Comparison of ENCODE assay signal across 10 mouse cellular contexts in genomic region chr7:30971901-30972300, GRCm38 (mm10). TPM values are rescaled to one million over a fixed set of nuclear protein-coding genes. Genes with fewer than 3 reads are reported as not detected.
DNase-seq lines count a peak whose midpoint lies in the region; ATAC-seq and TF ChIP-seq lines count a peak whose summit lies in the region.
"Had no signal": no experiment of that assay in that cellular context is flagged by ENCODE, and none has a peak within 500 bp of the region (broad histone marks: within the 10 kb centered on the region; RNA-seq: fewer than 3 reads in every experiment).

No protein-coding gene starts in this region.

- H3K4me1 ChIP-seq in lung, embryonic 14.5 days (ENCODE audit: insufficient read depth), result no peaks in the 10 kb centered on the region
- peaks cover 6% of the 10 kb centered on the region for H3K4me1 ChIP-seq in embryonic facial prominence, embryonic 15.5 days
- H3K4me1 ChIP-seq in hindbrain, embryonic 16.5 days (ENCODE audit: control insufficient read depth, insufficient read depth, low read depth, low read length), result peaks cover 6% of the 10 kb centered on the region; the same call in 1 of the 2 replicates
- H3K4me1 ChIP-seq in liver, postnatal 0 days (ENCODE audit: insufficient read depth), result peaks cover 7% of the 10 kb centered on the region

- TF ChIP-seq CTCF in lung, embryonic 14.5 days (IDR thresholded peaks at IDR 0.05; ENCODE audit: low read depth), result no peak
- TF ChIP-seq CTCF in liver, postnatal 0 days (IDR thresholded peaks at IDR 0.05; ENCODE audit: low read depth), result no peak

- peak overlapping the region; percentile 49 for H3K4me3 ChIP-seq in lung, embryonic 14.5 days (ENCODE audit: low read depth, low read length)
- H3K4me3 ChIP-seq in embryonic facial prominence, embryonic 15.5 days (replicated peaks), result peak overlapping the region; percentile 51; the same call in 1 of the 2 replicates
- no peak overlapping the region for H3K4me3 ChIP-seq in hindbrain, embryonic 16.5 days (ENCODE audit: low read length)
- H3K4me3 ChIP-seq in liver, postnatal 0 days (ENCODE audit: low read depth, low read length), result peak overlapping the region; percentile 57; the same call in 1 of the 2 replicates

- no peaks in the 10 kb centered on the region for H3K9me3 ChIP-seq in lung, embryonic 14.5 days (ENCODE audit: low read depth, low read length)
- H3K9me3 ChIP-seq in embryonic facial prominence, embryonic 15.5 days (replicated peaks), result no peaks in the 10 kb centered on the region
- H3K9me3 ChIP-seq in hindbrain, embryonic 16.5 days (ENCODE audit: control insufficient read depth, low read length), result no peaks in the 10 kb centered on the region
- no peaks in the 10 kb centered on the region for H3K9me3 ChIP-seq in liver, postnatal 0 days (ENCODE audit: low read length)

- 80% methylated on average over 15 of the region's 15 CpGs for WGBS in lung, embryonic 14.5 days
- 94% methylated on average over 15 of the region's 15 CpGs for WGBS in embryonic facial prominence, embryonic 15.5 days
- WGBS in hindbrain, embryonic 16.5 days, result 91% methylated on average over 15 of the region's 15 CpGs
- WGBS in liver, postnatal 0 days (ENCODE audit: insufficient replicate concordance), result 83% methylated on average over 15 of the region's 15 CpGs

- peak overlapping the region; percentile 55 for H3K4me2 ChIP-seq in lung, embryonic 14.5 days
- H3K4me2 ChIP-seq in embryonic facial prominence, embryonic 15.5 days (replicated peaks), result peak overlapping the region; percentile 54; the same call in 1 of the 2 replicates
- H3K4me2 ChIP-seq in hindbrain, embryonic 16.5 days (ENCODE audit: low read length), result peak overlapping the region; percentile 7; the same call in 1 of the 2 replicates
- H3K4me2 ChIP-seq in liver, postnatal 0 days (ENCODE audit: low read depth, low read length), result peak overlapping the region; percentile 60

- ATAC-seq in lung, embryonic 14.5 days (ENCODE audit: insufficient read depth), result no peak
- no peak for ATAC-seq in embryonic facial prominence, embryonic 15.5 days (ENCODE audit: insufficient number of reproducible peaks, low FRiP score, low TSS enrichment, low read depth)
- no peak for ATAC-seq in hindbrain, embryonic 16.5 days
- no peak for ATAC-seq in liver, postnatal 0 days
- no peak for ATAC-seq in granulocyte monocyte progenitor cell, adult 5-6 weeks (replicated peaks; ENCODE audit: poor library complexity, severe bottlenecking)

- no peak for TF ChIP-seq EP300 in liver, postnatal 0 days (IDR thresholded peaks at IDR 0.05; ENCODE audit: low read depth)

- H3K27ac ChIP-seq in lung, embryonic 14.5 days (ENCODE audit: low read depth), result no peak overlapping the region
- no peak overlapping the region for H3K27ac ChIP-seq in embryonic facial prominence, embryonic 15.5 days (replicated peaks)
- H3K27ac ChIP-seq in hindbrain, embryonic 16.5 days (ENCODE audit: low read depth, low read length), result no peak overlapping the region
- H3K27ac ChIP-seq in liver, postnatal 0 days (ENCODE audit: low read depth), result no peak overlapping the region

- DNase-seq in lung, embryonic 14.5 days, result no peak
- no peak for DNase-seq in lung, adult 18-20 months
- no peak for DNase-seq in liver, postnatal 0 days
- no peak for DNase-seq in cerebellum, postnatal 25 days
- DNase-seq: adrenal gland, postnatal 10 days; gastrocnemius, postnatal 14 days; retina, postnatal 1 day had no signal

- H3K36me3 ChIP-seq in lung, embryonic 14.5 days (ENCODE audit: insufficient read depth), result peaks cover 8% of the 10 kb centered on the region; the same call in 1 of the 2 replicates
- no peaks in the 10 kb centered on the region for H3K36me3 ChIP-seq in embryonic facial prominence, embryonic 15.5 days
- no peaks in the 10 kb centered on the region for H3K36me3 ChIP-seq in hindbrain, embryonic 16.5 days (ENCODE audit: control insufficient read depth, insufficient read depth, low read length)
- no peaks in the 10 kb centered on the region; the same call in 1 of the 2 replicates for H3K36me3 ChIP-seq in liver, postnatal 0 days (replicated peaks; ENCODE audit: insufficient read depth, low read length)

- peaks cover 13% of the 10 kb centered on the region for H3K27me3 ChIP-seq in lung, embryonic 14.5 days (ENCODE audit: insufficient read depth, low read length)
- H3K27me3 ChIP-seq in embryonic facial prominence, embryonic 15.5 days, result peaks cover 22% of the 10 kb centered on the region
- H3K27me3 ChIP-seq in hindbrain, embryonic 16.5 days (replicated peaks; ENCODE audit: control insufficient read depth, insufficient read depth, low read length), result peaks cover 13% of the 10 kb centered on the region
- H3K27me3 ChIP-seq in liver, postnatal 0 days (ENCODE audit: insufficient read depth, low read length), result peaks cover 13% of the 10 kb centered on the region

- peak overlapping the region; percentile 68 for H3K9ac ChIP-seq in lung, embryonic 14.5 days
- H3K9ac ChIP-seq in embryonic facial prominence, embryonic 15.5 days, result no peak overlapping the region
- H3K9ac ChIP-seq in hindbrain, embryonic 16.5 days (ENCODE audit: low read depth, low read length), result no peak overlapping the region
- H3K9ac ChIP-seq in liver, postnatal 0 days (replicated peaks), result no peak overlapping the region

RNA-seq across cellular contexts. Expression of gene Lsr, which starts 1.4 kb away (rescaled TPM):
- 66.2 and 67.4 TPM in 2 replicates for polyA plus RNA-seq in lung, embryonic 14.5 days (2014; fragmentation: Nextera tagmentation; extraction: Ambion mirVana)
- 40.8 and 47.2 TPM in 2 replicates for polyA plus RNA-seq in embryonic facial prominence, embryonic 15.5 days (2015; fragmentation: Nextera tagmentation; extraction: Ambion mirVana)
- 24.1 and 27.8 TPM in 2 replicates for polyA plus RNA-seq in hindbrain, embryonic 16.5 days (2015; fragmentation: Nextera tagmentation; extraction: Ambion mirVana)
- 28.2 and 33.7 TPM in 2 replicates for polyA plus RNA-seq in liver, postnatal 0 days (2015; fragmentation: Nextera tagmentation; extraction: Ambion mirVana)
- total RNA-seq in granulocyte monocyte progenitor cell, adult 5-6 weeks (2014; fragmentation: Nextera tagmentation), result not detected in 2 replicates
- total RNA-seq in granulocyte monocyte progenitor cell, adult 5-6 weeks (2017), result 0.10 and 0.22 TPM in 2 replicates

RNA-seq across cellular contexts. Expression of gene Fam187b, which starts 1.7 kb away (rescaled TPM):
- 3.6 and 4.9 TPM in 2 replicates for polyA plus RNA-seq in lung, embryonic 14.5 days (2014; fragmentation: Nextera tagmentation; extraction: Ambion mirVana)
- 3.3 and 4.8 TPM in 2 replicates for polyA plus RNA-seq in embryonic facial prominence, embryonic 15.5 days (2015; fragmentation: Nextera tagmentation; extraction: Ambion mirVana)
- 0.63 and 0.82 TPM in 2 replicates for polyA plus RNA-seq in hindbrain, embryonic 16.5 days (2015; fragmentation: Nextera tagmentation; extraction: Ambion mirVana)
- 4.0 and 5.0 TPM in 2 replicates for polyA plus RNA-seq in liver, postnatal 0 days (2015; fragmentation: Nextera tagmentation; extraction: Ambion mirVana)
- total RNA-seq in granulocyte monocyte progenitor cell, adult 5-6 weeks (2014; fragmentation: Nextera tagmentation), result not detected in 2 replicates
- total RNA-seq in granulocyte monocyte progenitor cell, adult 5-6 weeks (2017), result not detected in 2 replicates

RNA-seq across cellular contexts. Expression of gene Usf2, which starts 15.3 kb away (rescaled TPM):
- 21.8 and 23.3 TPM in 2 replicates for polyA plus RNA-seq in lung, embryonic 14.5 days (2014; fragmentation: Nextera tagmentation; extraction: Ambion mirVana)
- polyA plus RNA-seq in embryonic facial prominence, embryonic 15.5 days (2015; fragmentation: Nextera tagmentation; extraction: Ambion mirVana), result 23.3 and 25.0 TPM in 2 replicates
- 25.7 and 27.3 TPM in 2 replicates for polyA plus RNA-seq in hindbrain, embryonic 16.5 days (2015; fragmentation: Nextera tagmentation; extraction: Ambion mirVana)
- polyA plus RNA-seq in liver, postnatal 0 days (2015; fragmentation: Nextera tagmentation; extraction: Ambion mirVana), result 11.6 and 12.0 TPM in 2 replicates
- total RNA-seq in granulocyte monocyte progenitor cell, adult 5-6 weeks (2014; fragmentation: Nextera tagmentation), result 87.7 and 105 TPM in 2 replicates
- total RNA-seq in granulocyte monocyte progenitor cell, adult 5-6 weeks (2017), result 103 and 128 TPM in 2 replicates

RNA-seq across cellular contexts. Expression of gene Hamp, which starts 28.1 kb away (rescaled TPM):
- polyA plus RNA-seq in lung, embryonic 14.5 days (2014; fragmentation: Nextera tagmentation; extraction: Ambion mirVana), result not detected in 2 replicates
- polyA plus RNA-seq in embryonic facial prominence, embryonic 15.5 days (2015; fragmentation: Nextera tagmentation; extraction: Ambion mirVana), result not detected in 2 replicates
- not detected in 2 replicates for polyA plus RNA-seq in hindbrain, embryonic 16.5 days (2015; fragmentation: Nextera tagmentation; extraction: Ambion mirVana)
- 142 and 248 TPM in 2 replicates for polyA plus RNA-seq in liver, postnatal 0 days (2015; fragmentation: Nextera tagmentation; extraction: Ambion mirVana)
- total RNA-seq in granulocyte monocyte progenitor cell, adult 5-6 weeks (2014; fragmentation: Nextera tagmentation), result not detected in 2 replicates
- total RNA-seq in granulocyte monocyte progenitor cell, adult 5-6 weeks (2017), result not detected in 2 replicates
- total RNA-seq: gastrocnemius, postnatal 14 days had no signal

RNA-seq across cellular contexts. Expression of gene Hamp2, which starts 47.4 kb away (rescaled TPM):
- polyA plus RNA-seq in lung, embryonic 14.5 days (2014; fragmentation: Nextera tagmentation; extraction: Ambion mirVana), result not detected in 2 replicates
- 0.93 TPM in 1 of 2 replicates, not detected in the other for polyA plus RNA-seq in embryonic facial prominence, embryonic 15.5 days (2015; fragmentation: Nextera tagmentation; extraction: Ambion mirVana)
- 0.44 TPM in 1 of 2 replicates, not detected in the other for polyA plus RNA-seq in hindbrain, embryonic 16.5 days (2015; fragmentation: Nextera tagmentation; extraction: Ambion mirVana)
- 0.49 TPM in 1 of 2 replicates, not detected in the other for polyA plus RNA-seq in liver, postnatal 0 days (2015; fragmentation: Nextera tagmentation; extraction: Ambion mirVana)
- not detected in 2 replicates for total RNA-seq in granulocyte monocyte progenitor cell, adult 5-6 weeks (2014; fragmentation: Nextera tagmentation)
- not detected in 2 replicates for total RNA-seq in granulocyte monocyte progenitor cell, adult 5-6 weeks (2017)
- total RNA-seq: gastrocnemius, postnatal 14 days had no signal

Comparison
In these comparisons a context has a peak if more than half of its experiments do, and no peak if none do; other contexts are left out.
1. H3K4me2 ChIP-seq: peak in every context shown above with its lines; median percentile 60 in liver, postnatal 0 days; 55 in lung, embryonic 14.5 days; 54 in embryonic facial prominence, embryonic 15.5 days; 7 in hindbrain, embryonic 16.5 days.